Mouse (Mus musculus) midbrain, embryonic 11.5 days (tissue): ENCODE data around the gene Mcam. TPM values are rescaled to one million over a fixed set of nuclear protein-coding genes. Genes with fewer than 3 reads are reported as not detected.

ENCODE experiments used
- polyA plus RNA-seq: library from polyadenylated mRNA; unstranded; fragments of >200 nt; fragmentation: Nextera tagmentation; extraction: Ambion mirVana; gene quantifications from 2 replicates; pipeline ENCODE4 v1.2.1, GENCODE M21; 2014

Mcam gene
- polyA plus RNA-seq, 1 experiment from 2014 or later: 14.5 TPM

Other genes starting within 250 kb of the Mcam start
- not detected in 2 replicates for gene Thy1, start 91.1 kb upstream of the Mcam start, polyA plus RNA-seq
- gene Usp2, start 67.4 kb upstream of the Mcam start, polyA plus RNA-seq: 7.3 and 9.7 TPM in 2 replicates
- gene Mfrp, start 32.7 kb upstream of the Mcam start, polyA plus RNA-seq: not detected in 2 replicates
- gene C1qtnf5, start 27.2 kb upstream of the Mcam start, polyA plus RNA-seq: 0.85 and 0.99 TPM in 2 replicates
- 0.23 and 0.36 TPM in 2 replicates for gene Gm49380, start 21.0 kb upstream of the Mcam start, polyA plus RNA-seq
- gene Rnf26, start 21.0 kb upstream of the Mcam start, polyA plus RNA-seq: 49.5 and 56.4 TPM in 2 replicates
- 20.9 and 22.2 TPM in 2 replicates for gene Cbl, start 99.6 kb downstream of the Mcam start, polyA plus RNA-seq
- not detected in 2 replicates for gene Ccdc153, start 106.2 kb downstream of the Mcam start, polyA plus RNA-seq
- gene Pdzd3, start 117.0 kb downstream of the Mcam start, polyA plus RNA-seq: 0.23 TPM in 1 of 2 replicates, not detected in the other
- gene Nlrx1, start 134.1 kb downstream of the Mcam start, polyA plus RNA-seq: 1.9 and 3.2 TPM in 2 replicates
- gene Abcg4, start 154.1 kb downstream of the Mcam start, polyA plus RNA-seq: 3.2 and 4.8 TPM in 2 replicates
- gene Hinfp, start 171.2 kb downstream of the Mcam start, polyA plus RNA-seq: 25.6 and 28.0 TPM in 2 replicates
- 9.8 and 10.4 TPM in 2 replicates for gene C2cd2l, start 185.8 kb downstream of the Mcam start, polyA plus RNA-seq
- gene Dpagt1, start 191.6 kb downstream of the Mcam start, polyA plus RNA-seq: 41.8 and 48.9 TPM in 2 replicates
- 355 and 377 TPM in 2 replicates for gene H2afx, start 200.2 kb downstream of the Mcam start, polyA plus RNA-seq
- gene Hmbs, start 209.8 kb downstream of the Mcam start, polyA plus RNA-seq: 147 and 158 TPM in 2 replicates
- 32.0 and 32.4 TPM in 2 replicates for gene Vps11, start 227.2 kb downstream of the Mcam start, polyA plus RNA-seq
- 28.1 and 30.1 TPM in 2 replicates for gene Hyou1, start 245.0 kb downstream of the Mcam start, polyA plus RNA-seq